Mouse (Mus musculus) ZHBTc4 (cell line): ENCODE measurements at regions not wholly inside any gene's neighbourhood (a gene's known extent, or its start where the extent isn't known, plus 50 kb on each side); places are given as distances from the start of the nearest gene placed in this dataset.

Source experiments
- DNase-seq: peaks from one replicate; pipeline ENCODE4 v3.0.0-alpha.2; 2011; ENCODE audit warnings: low read depth, low spot score

DNA sequence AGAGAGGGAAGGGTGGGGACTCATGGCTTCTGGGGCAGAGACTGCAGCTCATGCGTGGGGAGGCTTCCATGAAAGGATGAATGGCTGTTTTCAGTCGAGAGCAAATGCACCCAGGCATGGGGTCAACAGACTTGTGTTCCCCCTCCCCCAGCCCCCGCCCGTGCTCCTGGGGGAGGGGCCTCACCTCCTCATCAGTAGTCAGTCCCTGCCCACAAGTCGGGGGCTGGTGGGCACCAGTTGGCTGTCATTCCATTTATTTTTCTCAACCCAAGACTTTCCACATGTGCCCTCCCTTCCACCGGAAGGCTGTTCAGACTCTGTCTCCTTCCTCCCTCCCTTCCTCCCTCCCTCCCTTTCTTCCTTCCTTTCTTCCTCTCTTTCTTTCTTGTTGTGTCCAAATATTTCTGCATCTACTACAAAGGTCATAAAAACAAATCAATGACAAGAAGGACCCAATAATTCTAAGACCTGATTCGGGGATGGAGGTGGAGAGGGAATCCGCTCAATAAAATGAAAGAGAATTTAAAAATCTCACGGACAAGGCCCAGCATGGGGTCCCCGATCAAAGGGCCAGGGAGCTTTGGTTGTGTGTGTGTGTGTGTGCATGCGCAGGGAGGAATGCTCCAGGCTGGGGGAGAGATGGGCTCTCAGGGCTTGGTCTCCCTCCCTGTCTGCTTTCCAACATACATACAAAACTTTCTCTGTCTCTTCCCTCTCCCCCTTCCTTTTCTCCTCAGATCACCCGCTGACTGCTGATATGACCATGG is 57.7 kb downstream of the Rpl14 start:
- no peak for DNase-seq

GRCm38 (mm10) chr9:120629609-120630008 is 58.4 kb downstream of the Rpl14 start:
- DNase-seq = no peak

GRCm38 (mm10) chr9:120632821-120633220 is 61.6 kb downstream of the Rpl14 start:
- DNase-seq = no peak

DNA sequence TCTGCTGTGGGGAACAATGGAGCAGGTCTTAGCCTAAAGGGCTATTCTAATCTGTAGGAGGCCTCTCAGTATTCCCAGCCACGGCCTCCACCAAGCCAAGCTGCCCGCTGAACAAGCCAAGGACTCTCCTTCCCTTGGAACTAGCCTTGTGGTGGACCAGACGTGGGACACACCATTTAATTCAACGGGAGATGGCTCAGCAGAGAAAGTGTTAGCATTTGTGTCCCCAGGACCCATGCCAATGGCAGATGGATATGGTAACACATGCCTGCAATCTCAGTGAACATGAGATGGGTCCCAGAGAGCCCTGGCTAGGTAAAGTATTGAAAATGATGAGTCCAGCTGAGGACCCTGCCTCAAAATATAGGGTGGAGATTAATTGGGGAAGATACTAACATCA is 71.4 kb downstream of the Rpl14 start:
- DNase-seq = no peak

DNA sequence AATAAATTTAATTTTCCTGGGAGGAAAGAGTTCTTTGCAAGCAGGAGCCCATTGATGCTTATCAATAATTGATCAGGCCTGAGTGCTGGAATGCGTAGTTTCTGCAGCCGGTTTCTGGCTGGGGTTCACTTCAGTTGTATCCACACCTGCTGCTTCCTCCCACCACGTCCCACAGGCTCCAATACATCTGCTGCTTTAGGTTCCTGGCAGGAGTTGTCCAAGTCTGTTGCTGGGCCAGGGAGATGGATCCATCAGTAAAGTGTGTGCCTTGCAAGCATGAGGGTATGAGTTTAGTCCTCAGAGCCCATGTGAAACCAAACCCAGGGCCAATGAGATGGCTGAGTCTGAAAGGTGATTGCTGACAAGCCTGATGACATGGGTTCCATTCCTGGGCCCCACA is 72.1 kb downstream of the Rpl14 start:
- no peak for DNase-seq

DNA sequence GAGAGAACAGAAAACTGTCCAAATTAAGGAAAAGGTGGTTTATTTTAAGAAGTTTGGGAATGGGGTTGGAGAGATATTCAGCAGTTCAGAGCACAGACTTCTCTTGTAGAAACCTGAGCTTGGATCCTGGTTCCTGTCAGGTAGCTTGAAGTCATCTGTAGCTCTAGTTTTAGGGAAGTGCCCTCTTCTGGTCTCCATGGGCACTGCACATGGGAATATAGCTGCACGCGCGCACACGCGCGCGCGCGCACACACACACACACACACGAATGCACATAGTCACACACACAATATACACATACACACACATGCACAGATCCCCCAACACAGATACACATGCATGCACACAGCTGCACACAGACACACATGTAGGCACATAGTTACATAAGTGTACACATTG is 74.5 kb downstream of the Rpl14 start:
- DNase-seq = peak; percentile 66

GRCm38 (mm10) chr9:120646806-120647667 is 75.8 kb downstream of the Rpl14 start:
- no peak for DNase-seq

DNA sequence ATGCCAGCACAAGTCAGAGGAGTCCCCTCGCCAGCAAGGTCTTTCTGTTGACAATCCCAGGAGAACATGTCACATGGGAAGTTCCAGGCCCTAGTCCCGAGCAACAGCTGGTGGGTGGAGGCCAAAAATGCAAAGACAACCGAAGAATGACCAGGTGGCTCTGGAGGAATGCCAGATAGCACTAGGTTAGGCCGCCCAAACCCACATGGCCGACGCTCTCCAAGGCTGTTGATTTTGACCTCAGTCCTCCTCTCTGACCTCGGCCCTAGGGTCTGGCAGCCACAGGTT is 76.4 kb downstream of the Rpl14 start:
- DNase-seq = peak; percentile 28

DNA sequence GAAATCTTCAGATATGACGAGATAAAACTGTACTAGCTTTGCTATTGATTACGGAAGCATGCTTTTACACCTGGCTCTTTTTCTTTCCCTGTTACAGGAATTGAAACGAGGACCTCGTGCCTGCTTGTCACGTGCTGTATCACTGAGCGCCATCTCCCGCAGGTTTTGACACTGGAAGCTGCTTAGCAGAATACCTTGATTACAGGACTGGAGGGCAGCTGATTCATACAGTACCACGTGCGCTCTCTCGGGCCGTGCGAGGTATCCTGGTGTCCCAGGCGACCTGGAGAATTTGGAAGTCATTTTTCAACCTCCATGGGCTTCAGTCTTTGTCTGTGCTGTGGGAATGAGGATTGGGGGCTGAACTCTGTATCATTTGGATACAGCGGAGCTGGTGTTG is 81.5 kb downstream of the Rpl14 start:
- DNase-seq = no peak

GRCm38 (mm10) chr9:120653170-120653569 is 81.9 kb downstream of the Rpl14 start:
- DNase-seq = no peak

DNA sequence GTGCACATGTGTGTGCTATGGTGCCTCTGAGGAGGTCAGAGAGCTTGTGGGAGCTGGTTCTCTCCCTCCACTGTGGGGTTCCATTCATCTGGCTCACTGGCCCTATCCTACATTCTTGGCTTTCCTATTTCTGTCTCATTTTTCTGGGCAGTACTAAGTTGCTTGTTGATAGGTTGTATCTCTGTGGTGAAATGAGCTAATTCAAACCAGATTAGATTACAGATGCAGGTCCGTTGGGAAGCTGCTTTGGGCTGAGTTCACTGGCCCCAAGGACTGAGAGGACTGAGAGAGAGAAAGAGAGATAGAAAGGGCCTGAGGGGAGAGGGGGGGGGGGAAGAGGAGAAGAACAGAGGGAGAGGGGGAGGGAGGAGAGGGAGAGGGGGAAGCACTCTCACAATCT is 83.5 kb downstream of the Rpl14 start:
- no peak for DNase-seq

GRCm38 (mm10) chr9:120656976-120657375 is 85.7 kb downstream of the Rpl14 start:
- DNase-seq = peak; percentile 77

DNA sequence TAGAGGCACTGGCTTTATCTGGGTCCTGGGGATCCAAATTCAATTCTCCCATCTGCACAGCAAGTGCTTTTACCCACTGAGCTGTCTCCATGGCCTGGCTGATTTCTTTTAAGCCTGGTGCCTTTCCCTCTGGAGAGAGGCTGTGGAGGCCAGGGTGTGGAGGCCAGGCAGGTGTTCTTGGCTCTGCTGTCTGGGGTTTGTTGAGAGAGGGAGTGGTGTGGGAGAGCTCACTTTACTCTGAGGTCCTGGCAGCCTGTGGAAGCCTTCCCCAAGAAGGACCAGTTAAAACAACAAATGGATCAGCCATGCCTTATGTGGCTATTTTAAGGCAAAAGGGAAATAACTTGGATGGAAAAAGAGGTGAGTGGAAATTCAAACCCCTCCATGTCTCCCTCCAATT is 86.5 kb downstream of the Rpl14 start:
- no peak for DNase-seq

DNA sequence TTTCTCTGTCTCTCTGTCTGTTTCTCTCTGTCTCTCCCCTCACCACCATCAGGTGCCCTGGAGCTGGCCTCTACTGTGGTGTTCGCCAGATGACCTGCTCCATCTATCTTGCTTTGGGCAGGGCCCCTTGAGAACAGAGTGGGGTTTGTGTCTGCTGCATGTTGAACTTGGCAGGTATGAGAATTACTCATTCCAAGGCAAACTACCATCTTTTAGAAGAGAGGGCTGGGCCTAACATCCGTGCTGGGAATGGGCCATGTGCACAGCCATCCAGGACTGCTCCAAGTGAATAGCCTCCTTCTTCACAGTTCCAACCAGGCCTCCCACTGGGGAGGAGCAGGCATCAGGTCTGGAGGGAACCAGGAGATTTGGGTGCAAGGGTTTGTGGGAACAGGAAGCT is 87.3 kb downstream of the Rpl14 start:
- no peak for DNase-seq

DNA sequence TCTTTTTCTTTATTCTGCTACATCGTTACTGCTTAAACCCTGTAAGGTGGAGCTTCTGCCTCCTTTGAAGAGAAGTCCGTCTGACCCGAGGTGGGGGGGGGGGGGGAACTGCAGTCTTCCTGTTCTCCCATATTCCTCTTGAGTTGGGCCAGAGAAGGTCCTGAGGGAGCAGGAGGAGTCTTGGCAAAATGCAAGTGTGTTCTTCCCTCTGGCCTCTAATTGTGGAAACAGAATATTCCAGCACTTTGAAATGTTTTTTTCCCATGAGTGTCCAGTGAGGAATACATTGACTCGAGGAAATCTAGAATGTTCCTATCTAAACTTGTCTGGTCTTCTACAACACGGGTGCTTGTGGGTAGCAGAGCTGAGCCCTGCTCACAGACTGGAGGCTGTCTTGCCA is 90.0 kb downstream of the Rpl14 start:
- no peak for DNase-seq

DNA sequence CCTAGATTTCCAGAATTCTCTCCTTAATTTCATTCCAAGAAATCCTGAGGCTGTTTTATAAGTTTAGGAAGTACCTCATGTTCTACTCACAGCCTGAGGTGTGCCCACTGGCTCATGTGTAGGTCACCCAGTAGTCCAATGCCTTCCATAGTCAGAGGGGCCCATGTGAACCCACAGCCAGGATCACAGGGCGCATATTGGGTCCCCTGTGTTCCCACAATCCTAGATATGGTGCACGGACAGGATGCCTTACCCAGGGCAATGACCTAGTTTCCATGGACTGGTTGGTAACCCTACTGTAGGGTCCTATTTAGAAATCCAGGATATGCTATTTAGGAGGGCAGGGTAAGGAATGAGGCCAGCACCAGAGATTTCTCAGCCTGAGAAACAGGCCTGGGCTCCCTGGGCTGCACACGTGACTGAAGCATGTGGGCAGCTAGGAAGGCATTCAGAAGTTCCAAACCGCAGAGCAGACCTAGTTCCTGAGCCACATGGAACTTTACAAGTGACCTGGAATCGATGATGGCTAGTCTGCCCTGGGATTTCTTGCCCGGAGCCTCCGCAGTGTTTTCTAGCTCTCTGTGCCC is 90.5 kb downstream of the Rpl14 start:
- no peak for DNase-seq

DNA sequence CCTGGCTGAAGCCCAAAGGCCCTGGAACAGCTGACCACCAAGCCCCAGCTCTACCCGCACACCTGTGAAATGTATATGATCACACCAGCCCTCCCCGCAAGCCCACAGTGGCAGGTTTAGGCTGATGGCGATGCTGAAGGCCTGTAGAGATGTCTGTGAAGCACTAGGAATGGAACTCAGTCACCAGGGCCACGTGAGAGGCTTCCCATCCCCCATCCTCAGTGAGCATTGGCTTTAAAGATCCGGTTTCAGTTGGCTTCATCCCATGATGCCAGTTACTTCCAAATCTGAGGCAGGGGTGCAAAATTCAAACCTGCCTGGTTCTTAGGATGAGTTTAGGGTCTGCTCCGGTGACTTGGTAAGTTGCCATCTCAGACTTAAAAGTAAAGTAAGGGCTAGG is 91.9 kb downstream of the Rpl14 start:
- no peak for DNase-seq

DNA sequence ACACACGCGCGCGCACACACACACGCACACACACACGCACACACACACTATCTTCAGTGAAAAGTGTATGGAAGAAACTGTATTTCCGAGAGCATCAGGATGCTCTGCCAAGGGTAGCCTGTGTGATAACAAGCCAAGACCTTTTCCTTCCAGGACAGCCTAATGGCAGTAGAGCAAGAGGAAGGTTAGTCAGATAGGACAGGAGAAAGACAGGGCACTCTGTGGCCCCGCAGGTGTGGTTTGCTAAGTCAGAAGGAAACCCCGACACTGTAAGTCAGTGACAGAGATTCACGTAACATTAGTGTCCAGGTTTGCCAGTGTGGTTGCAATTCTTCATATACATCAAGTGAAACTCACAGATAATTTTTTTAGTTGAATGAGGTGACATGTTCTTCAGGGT is 92.8 kb downstream of the Rpl14 start:
- no peak for DNase-seq

DNA sequence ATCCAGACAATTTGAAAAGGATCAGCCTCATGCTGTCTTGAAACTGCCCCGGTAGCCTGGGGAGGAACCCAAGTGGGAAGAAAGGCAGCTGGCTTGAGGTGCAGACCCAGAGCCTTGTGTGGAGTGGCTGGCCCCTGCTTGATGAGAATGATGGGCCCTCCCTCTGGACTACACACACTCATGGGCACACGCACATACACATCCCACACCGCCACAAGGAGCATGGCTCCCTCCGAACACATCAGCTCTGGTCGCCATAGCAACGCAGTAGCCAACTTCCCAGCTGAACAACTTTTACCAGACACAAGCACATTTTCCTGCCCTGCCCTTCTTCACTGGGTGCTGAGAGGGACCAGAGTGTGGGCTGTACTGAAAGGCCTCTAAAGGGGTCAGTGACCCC is 101.2 kb downstream of the Rpl14 start:
- peak; percentile 71 for DNase-seq

GRCm38 (mm10) chr9:120674855-120675254 is 103.6 kb downstream of the Rpl14 start:
- DNase-seq = peak; percentile 54

GRCm38 (mm10) chr9:120675371-120676150 is 104.3 kb downstream of the Rpl14 start:
- DNase-seq = no peak

- DNase-seq = no peak
Measured at GRCm38 (mm10) chr9:120676301-120676700, 105.1 kb downstream of the Rpl14 start.
